Mouse (Mus musculus) left cerebral cortex, postnatal 14 days (tissue): ENCODE results near the gene Hlcs. TPM values are rescaled to one million over a fixed set of nuclear protein-coding genes. Genes with fewer than 3 reads are reported as not detected.
A peak's percentile ranks its signal among the peaks of the same experiment; 100 is the strongest.

Experiments
- DNase-seq, 2 experiments: peaks; one replicate each; pipeline ENCODE4 v3.0.0; 2021 to 2022; ENCODE audit warnings: low spot score in 2 of 2, mixed read lengths in 1 of 2
- intact Hi-C: fragments of 180-260 bp; cut with DNase I; formaldehyde crosslinking; loops from one replicate; pipeline ENCODE4 v1.15.1; 2025
- total RNA-seq, 2 experiments: library from RNA; stranded (reverse); gene quantifications; 2 replicates each; pipeline ENCODE4 v1.2.3; 2021

Gene Hlcs
- total RNA-seq, 2 experiments from 2014 or later: 14.0 to 15.8 TPM

DNA sequence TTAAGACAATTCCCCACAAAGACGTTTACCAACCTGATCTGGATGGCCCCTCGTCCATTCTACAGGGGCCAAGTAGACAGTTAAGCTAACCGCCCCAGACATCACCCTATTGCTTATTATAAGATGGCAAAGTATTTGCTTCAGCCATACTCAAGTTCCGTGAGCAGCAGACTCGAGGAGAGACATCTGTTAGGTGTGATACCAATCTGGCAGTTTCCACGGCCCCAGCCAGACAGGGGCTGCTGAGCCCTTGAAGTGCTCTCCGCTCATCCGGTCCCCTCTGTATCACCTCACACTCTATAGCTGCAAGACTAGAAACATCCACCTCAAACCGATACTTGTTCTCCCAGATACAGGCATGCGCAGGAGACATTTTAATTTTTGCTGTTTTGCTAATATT lies 179.2 kb downstream of the Hlcs start:
- no peak for DNase-seq
- intact Hi-C loops: no loop called here

DNA sequence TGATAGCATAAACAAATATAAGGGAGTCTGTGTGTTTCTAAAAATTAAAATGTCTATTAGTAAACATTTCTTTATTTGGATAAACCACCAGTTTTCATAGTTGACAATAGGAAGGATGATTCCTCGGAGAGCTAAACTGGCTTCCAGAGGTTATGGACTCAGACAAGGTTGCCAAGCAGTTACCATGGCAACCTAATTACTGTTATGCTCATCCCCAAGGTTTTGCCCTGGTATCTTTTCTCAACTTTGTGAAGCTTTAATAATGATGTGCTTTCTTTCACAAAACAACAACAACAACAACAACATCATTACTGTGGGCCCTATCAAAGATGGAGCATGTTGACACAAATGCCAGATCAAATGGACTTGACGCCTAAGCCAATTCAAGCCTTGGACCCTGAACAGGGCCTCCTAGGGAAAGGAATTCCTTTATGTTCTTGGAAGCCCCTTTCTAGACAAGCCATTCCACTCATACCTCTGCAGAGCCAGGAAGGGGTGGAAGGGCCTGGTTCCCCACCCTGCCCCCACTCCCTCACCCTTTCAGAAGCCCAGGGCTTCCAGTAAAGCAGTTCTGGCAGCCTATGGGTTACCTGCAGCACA lies 185.0 kb downstream of the Hlcs start:
- intact Hi-C loops: no loop called here
- DNase-seq: no peak

DNA sequence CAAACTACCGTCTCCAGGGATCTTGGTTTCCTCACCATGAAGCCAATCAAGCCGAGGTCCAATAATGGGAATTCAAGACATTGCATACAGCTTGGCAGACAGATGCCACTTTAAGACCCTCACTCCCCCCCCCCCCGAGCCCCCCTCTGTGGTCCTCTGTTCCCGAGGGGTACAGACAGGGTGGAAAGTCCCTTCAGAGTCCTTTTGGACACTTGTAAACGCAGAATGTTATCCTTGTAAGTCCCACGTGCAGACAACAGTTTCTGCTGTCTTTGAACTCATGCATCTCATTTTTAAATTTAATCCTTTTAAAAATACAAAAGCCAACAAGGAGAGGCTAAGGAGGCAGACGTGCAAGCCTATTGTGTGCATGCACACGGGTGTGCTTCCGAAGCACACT lies 187.2 kb downstream of the Hlcs start:
- intact Hi-C loops: no loop called here
- no peak for DNase-seq

DNA sequence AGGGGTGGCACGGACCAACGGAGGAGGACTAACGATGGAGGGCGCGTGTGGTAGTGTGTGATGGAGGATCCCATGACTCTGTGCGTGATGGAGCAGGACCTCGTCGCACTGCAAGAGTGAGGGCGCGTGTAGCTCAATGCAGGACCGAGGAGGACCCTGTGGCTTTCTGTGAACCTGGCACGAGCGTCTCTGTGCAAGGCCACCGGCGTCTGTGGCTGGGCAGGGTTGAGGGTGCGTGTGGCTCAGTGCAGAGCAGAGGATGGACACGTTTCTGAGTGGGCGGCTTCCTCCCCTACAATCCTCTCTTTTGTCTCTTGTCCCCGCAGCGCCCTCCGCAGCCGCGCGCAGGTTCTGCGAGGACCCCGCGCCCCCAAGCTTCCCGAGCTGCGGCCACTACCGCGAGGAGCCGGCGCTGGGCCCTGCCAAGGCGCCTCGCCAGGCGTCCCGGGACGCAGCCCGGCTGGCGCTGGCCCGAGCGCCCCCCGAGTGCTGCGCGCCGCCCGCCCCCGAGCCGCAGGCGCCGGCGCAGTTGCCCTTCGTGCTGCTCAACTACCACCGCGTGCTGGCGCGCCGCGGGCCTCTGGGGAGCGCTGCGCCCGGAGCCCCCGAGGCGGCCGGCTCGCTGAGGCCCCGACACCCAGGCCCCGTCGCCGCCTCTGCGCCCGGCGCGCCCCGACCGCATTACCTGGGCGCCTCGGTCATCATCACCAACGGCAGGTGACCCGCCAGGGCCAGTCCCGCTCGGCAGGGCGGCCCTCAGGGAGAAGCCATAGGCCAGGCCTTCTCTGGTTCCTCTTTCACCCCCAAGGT lies 188.0 kb downstream of the Hlcs start:
- DNase-seq: peak in 1 of 2 experiments; percentile 30
- intact Hi-C loops: no loop called here

DNA sequence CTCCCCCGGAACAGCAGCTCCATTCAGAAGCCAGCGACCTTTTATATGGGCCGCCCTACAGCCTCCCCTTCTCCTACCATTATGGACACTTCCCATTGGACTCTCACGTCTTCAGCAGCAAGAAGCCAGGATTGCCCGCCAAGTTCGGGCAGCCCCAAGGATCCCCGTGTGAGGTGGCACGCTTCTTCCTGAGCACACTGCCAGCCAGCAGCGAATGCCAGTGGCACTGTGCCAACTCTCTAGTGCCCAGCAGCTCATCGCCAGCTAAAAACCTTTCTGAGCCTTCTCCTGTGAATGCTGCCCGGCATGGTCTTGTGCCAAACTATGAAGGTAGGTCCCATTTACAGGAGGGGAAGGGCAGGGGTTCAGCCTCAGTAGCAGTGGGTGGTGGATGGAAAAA lies 190.1 kb downstream of the Hlcs start:
- intact Hi-C loops: no loop called here
- peak; percentile 42 to 60 for DNase-seq

DNA sequence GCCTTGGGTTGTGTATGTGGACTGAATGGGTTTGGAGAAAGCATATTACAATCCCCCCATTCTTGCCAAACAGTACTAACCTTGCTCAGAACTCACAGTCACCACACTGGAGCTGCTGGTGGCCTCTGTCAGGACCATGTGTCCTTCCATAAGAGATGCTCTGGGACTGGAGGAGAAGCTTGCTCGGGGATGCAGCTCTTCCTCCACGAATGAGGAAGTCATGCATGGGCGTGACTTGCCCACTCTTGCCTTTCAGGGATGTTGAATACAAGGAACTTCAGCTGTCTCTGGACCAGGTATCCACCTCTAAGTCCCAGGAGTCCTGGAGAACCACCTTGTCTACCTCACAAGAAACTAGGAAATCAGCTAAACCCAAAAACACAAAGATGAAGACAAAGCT lies 191.0 kb downstream of the Hlcs start:
- DNase-seq: no peak
- intact Hi-C loops: no loop called here

DNA sequence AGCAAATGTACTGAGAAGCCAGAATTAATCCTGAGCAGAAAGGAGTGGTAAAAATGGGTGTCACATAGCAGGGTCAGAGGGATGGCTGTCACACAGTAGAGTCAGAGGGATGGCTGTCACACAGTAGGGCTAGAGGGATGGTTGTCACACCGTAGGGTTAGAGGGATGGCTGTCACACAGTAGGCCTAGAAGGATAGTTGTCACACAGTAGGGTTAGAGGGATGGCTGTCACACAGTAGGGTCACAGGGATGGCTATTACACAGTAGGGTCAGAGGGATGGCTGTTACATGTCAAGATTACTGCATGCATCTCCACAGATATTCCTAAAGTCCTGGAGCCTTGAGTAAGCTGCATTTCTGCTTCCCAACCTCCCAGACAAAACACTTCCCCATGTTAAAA lies 195.0 kb downstream of the Hlcs start:
- intact Hi-C loops: no loop called here
- DNase-seq: no peak

DNA sequence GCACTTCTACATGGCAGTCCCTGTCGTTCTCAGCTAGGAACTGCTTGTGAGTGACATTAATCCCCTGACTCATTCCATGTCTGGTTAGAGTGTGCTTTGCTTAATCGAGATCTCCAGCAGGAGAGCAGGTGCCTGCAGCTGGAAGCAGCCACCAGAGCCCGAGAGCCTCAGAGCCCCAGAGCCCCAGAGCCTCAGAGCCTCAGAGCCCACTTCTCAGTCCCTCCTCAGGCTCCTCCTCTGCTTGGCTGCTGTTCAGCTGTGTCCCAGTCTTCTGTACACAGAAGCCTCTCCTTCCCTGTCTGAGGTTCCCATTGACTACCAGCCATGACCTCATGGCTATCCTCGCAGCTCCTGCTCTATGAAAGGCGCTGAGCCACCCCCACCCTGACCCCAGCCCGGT lies 196.0 kb downstream of the Hlcs start:
- DNase-seq: no peak
- intact Hi-C loops: no loop called here

DNA sequence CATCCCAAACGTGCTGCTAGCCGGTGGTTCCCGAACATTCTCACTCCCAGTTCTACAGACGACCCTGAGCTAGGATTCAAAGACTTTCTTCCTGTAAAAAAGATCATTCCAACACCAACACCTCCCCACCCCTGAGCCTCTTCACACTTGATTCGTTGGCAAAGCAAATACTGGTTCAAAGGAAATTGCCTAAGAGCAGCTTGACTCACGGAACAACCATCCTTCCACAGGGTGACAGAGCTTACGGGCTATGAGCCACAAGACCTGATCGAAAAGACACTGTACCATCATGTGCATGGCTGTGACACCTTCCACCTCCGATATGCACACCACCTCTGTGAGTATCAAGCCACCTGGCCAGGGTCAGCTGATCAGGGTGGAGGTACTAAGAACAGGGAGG lies 198.7 kb downstream of the Hlcs start:
- intact Hi-C loops: no loop called here

DNA sequence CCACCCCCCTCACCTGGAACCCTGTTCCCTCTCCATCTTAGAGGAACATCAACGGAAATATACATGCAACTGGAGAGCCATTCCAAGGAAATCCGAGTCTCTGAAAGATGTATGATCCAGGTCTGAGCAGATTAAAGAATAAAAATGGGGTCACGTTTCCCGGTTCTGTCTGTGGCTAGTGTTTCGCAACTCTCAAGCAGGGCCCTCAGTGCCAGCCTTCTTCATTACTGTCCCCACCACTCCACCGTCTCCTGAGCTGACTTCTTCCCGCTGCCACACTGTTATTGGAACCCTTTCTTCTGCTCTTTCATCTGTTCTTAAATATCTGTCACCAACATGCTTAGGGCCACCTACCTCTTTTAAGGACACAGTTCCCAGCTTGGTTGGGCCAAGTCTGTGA lies 200.2 kb downstream of the Hlcs start:
- no peak for DNase-seq
- intact Hi-C loops: no loop called here

More for the DNA sequence above, 198.7 kb downstream of the Hlcs start:
- DNase-seq: no peak

DNA sequence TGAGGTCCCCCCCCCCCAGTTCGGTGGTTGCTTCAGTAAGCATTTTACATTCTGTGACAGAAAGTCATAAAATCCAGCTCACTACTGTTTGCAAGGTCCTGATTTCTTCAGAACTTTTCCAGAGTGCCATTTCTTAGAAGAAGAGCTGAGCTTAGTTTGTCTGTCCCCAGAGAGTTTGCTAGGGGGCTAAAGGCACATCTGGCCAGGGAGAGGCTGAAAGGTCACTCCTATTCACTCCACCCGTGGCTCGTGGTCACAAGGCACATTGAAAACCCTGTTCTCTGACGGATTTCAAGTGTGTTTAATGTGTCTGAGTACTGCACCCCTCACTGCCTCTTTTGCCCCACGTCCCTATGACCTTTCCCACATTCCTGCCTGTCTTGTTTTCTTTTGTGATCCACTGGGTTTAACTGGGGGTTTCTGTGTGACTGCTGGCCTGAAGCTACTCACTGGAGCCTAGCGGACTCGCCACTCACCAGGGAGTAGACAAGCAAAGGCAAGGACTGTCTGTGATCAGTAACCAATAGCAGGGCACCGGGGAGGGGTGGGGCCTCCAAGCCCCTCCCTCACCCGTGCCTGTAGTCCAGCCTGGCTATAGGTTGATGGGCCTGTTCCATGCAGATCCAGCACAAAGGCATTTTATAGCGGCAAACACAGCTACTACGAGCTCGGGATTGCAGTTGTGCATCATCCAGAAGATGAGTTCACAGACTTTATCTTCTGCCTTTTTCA lies 215.5 kb downstream of the Hlcs start:
- no peak for DNase-seq
- intact Hi-C loops: loop anchor here (2.0 to 10.0 kb wide), 2 partner anchors 17 to 157 kb away; no protein-coding TSS in a partner anchor

DNA sequence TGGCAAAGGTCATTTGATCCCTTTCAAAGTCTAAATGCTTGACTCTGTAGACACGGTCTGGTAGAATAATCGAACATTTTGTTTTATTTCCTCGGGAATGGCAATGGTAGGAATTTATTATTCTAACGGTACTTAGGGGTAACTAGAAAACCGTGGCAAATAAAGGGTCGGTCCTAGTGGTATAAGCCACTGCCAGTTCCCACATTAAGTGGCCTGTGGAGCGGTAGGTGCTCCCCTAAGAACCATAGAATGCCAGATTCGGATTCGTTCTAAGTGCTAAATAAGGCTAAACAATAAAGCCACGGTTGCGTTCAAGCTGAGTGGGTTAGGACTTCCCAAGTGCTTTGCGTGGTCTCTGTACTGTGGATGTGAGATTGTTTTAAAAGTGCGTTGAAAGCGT lies 216.9 kb downstream of the Hlcs start:
- DNase-seq: no peak
- intact Hi-C loops: loop anchor here (2.0 to 10.0 kb wide), 2 partner anchors 16 to 158 kb away; no protein-coding TSS in a partner anchor

DNA sequence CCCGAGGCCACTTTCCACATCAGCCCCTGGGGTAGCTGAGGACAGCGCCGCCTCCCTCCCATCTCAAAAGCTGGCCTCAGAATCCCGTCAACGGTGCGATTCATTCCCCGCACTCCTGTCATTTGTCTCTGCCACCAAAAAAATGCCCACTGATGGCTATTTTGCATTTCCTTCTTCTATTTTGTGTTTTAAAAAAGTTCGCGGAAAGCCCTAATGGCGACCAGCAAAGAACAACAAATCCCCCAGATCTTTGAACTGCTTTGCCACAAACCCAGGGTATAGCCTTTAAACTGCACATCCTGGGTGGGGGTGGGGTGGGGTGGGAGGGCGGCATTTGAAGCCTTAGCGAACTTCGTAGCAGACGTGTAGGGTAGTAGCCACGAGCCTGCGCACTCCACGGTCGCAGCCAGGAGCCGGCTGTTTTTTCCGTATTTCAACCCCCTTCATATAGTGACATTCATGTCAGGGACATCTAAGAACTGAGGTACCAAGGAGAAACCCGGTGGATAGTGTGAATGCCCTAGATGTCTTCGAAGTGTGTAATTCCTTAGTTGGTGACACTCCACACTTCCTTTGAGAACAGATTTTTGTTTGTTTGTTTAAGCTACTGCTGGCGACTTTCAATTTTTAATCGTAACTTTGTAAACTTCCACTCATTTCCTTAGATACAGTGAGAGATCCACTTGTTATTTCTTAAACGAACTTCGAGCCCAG lies 218.1 kb downstream of the Hlcs start:
- no peak for DNase-seq
- intact Hi-C loops: loop anchor here (10.0 kb wide), 1 partner anchor 160 kb away; no protein-coding TSS in a partner anchor

DNA sequence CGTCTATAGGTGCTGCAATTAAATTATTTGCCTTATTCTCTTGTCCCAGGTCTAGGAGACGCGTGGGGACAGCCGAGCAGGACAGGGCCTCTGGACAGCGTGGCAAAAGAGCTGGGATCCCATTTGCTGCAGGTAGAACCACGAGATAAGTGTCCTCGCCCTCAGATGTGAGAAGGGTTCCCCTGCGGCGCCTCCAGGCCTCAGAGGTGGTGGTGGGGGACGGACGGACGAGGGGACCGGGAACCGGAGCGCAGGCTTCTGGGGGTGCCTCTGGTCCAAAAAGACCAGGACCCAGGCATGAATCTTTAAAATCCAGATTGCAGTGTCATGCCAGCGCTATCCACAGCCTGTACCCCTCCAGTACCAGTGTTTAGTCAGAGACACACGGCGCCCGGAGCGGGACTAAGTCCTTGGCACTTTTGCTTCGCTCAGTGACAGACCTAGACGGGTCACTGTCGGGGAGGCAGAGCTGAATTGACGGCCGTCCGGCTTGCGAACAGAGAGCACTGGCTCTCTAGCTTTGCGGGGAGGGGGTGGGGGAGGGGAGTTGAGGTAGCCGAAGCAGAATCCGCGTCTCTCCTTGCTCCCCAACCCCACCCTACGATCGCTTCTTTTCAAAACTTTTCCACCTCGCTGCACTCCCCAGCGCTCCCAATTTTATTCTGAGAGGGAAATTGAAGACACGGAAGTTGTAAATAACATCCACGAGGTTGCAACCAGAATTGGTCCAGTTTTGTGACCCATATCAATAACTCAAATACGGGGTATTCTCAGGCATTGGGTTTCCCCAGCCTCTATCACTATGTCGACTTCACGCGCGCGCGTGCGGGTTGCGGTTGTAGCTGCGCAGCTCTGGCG lies 218.9 kb downstream of the Hlcs start:
- intact Hi-C loops: loop anchor here (10.0 kb wide), 1 partner anchor 160 kb away; no protein-coding TSS in a partner anchor

DNA sequence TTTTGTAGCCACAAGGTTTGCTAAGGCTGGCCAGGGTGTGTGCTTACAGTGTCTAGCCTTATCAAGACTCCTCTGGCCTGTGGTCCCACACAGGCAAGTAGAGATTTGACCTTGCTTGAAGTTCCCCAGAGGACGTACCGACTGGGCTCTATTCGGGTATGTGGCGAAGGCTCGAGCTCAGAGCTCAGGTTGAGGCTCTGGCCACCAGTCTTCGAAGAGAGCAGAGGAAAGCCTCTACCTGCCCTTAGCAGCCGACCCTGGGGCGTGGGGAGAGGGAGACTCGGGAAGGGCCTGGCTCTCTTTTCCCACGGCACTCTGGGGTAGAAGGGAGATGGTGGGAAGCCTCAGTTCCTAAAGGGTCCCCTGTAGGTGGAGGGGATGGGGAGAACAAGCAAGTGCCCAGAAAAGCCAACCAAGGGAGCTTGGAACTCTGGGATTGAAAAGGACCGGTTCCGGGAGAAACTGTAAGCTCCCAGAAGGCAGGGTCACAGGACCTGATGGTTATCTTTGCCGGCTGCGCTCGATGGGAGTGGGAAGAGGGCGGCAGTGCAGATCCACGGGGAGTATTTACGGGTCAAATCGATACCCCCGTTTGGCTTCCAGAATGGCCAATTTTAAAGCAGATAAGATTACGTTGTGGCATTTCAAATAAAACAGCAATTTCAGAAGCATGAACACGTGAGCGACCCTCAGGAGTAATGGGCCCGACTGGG lies 220.1 kb downstream of the Hlcs start:
- intact Hi-C loops: loop anchor here (10.0 kb wide), 1 partner anchor 161 kb away; no protein-coding TSS in a partner anchor
- DNase-seq: no peak

More for the DNA sequence above, 218.9 kb downstream of the Hlcs start:
- DNase-seq: no peak

DNA sequence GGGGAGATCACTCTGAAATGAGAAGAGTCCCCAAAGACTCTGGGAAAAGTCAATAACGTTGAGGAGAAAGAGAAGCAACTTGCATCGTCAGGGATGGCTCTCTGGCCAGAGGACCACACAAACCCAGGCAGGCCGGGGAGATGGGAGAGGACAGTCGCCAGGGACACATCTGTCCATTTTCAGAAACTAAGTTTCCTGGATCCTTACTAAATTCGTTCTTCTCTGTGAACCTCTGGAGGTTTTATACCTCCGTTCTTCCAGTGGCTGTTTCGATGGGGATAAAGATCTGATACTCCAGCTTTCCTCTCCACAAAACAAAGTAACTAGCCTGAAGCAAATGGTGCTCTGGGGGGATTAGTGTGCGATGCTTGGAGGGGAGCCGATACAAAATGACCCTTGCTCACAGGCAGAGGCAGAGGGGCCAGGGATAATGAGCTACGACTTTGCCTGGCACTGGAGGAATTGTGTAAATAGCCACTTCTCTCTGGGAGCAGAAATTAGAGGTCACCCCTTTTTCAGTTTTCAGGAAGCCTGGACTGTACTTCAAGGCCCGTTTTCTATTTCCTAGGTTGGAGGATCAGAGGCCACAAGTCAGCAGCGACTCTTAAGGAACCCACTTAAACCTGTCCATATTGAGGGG lies 220.7 kb downstream of the Hlcs start:
- DNase-seq: no peak
- intact Hi-C loops: loop anchor here (10.0 kb wide), 1 partner anchor 162 kb away; no protein-coding TSS in a partner anchor
